Mouse (Mus musculus): ENCODE measurements at regions not wholly inside any gene's neighbourhood (a gene's known extent, or its start where the extent isn't known, plus 50 kb on each side); places are given as distances from the start of the nearest gene placed in this dataset.

- H3K36me3 ChIP-seq (ENCODE audit: control insufficient read depth, insufficient read depth, low read length), result no peaks in the 10 kb centered on the region
- no peaks in the 10 kb centered on the region for H3K27me3 ChIP-seq (ENCODE audit: control insufficient read depth, insufficient read depth, low read length)
- H3K4me3 ChIP-seq (ENCODE audit: control insufficient read depth, low read depth, low read length), result no peak overlapping the region
- H3K4me1 ChIP-seq (ENCODE audit: control insufficient read depth, insufficient read depth, low read length), result no peaks in the 10 kb centered on the region
- H3K27ac ChIP-seq (ENCODE audit: control insufficient read depth, insufficient read depth, low read depth, low read length), result no peak overlapping the region
- no peak for TF ChIP-seq POLR2A (IDR thresholded peaks at IDR 0.05; ENCODE audit: control insufficient read depth, low read depth, low read length)
- no peak for TF ChIP-seq CTCF (IDR thresholded peaks at IDR 0.05; ENCODE audit: control insufficient read depth, insufficient read depth, insufficient replicate concordance, low read depth, low read length)
Observed at GRCm38 (mm10) chr11:38886466-38886865, 1650.7 kb upstream of the Tenm2 start.

GRCm38 (mm10) chr11:38861622-38862345 is 1626.0 kb upstream of the Tenm2 start:
- H3K27ac ChIP-seq (ENCODE audit: control insufficient read depth, insufficient read depth, low read depth, low read length), result peak overlapping the region; percentile 7; the same call in 1 of the 2 replicates
- no peaks in the 10 kb centered on the region for H3K36me3 ChIP-seq (ENCODE audit: control insufficient read depth, insufficient read depth, low read length)
- no peak overlapping the region for H3K4me3 ChIP-seq (ENCODE audit: control insufficient read depth, low read depth, low read length)
- H3K27me3 ChIP-seq (ENCODE audit: control insufficient read depth, insufficient read depth, low read length), result no peaks in the 10 kb centered on the region
- no peaks in the 10 kb centered on the region for H3K4me1 ChIP-seq (ENCODE audit: control insufficient read depth, insufficient read depth, low read length)
- TF ChIP-seq CTCF (IDR thresholded peaks at IDR 0.05; ENCODE audit: control insufficient read depth, insufficient read depth, insufficient replicate concordance, low read depth, low read length), result no peak
- no peak for TF ChIP-seq POLR2A (IDR thresholded peaks at IDR 0.05; ENCODE audit: control insufficient read depth, low read depth, low read length)

- Histone ChIP-seq H3K27me3 (ENCODE audit: control insufficient read depth, insufficient read depth, low read length) (no peaks in the 10 kb centered on the region), H3K27ac (ENCODE audit: control insufficient read depth, insufficient read depth, low read depth, low read length) (no peak overlapping the region), H3K4me3 (ENCODE audit: control insufficient read depth, low read depth, low read length) (no peak overlapping the region), H3K4me1 (ENCODE audit: control insufficient read depth, insufficient read depth, low read length) (no peaks in the 10 kb centered on the region), H3K36me3 (ENCODE audit: control insufficient read depth, insufficient read depth, low read length) (no peaks in the 10 kb centered on the region)
- no peak for TF ChIP-seq POLR2A (IDR thresholded peaks at IDR 0.05; ENCODE audit: control insufficient read depth, low read depth, low read length)
- TF ChIP-seq CTCF (IDR thresholded peaks at IDR 0.05; ENCODE audit: control insufficient read depth, insufficient read depth, insufficient replicate concordance, low read depth, low read length), result no peak
Observed at GRCm38 (mm10) chr11:38856645-38857044, 1620.9 kb upstream of the Tenm2 start.

DNA sequence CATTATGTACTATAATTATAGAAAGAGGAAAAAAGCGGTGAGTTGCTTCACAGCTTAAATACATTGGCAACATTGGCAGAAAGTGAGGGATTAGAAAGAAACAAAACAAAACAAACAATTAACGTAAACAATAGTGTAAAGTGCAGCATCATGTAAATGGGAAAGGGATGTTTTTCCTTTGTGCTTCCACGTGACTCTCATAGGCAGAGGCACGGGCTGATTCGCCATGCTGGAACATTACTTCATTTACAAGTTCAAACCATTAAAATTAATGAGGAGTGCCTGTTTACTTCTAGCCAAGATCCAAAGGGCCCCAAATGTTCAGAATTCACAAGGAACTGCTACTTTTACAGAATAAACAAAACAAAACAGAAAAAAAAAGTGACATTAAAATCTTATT is 1593.4 kb upstream of the Tenm2 start:
- Histone ChIP-seq H3K27ac (ENCODE audit: control insufficient read depth, insufficient read depth, low read depth, low read length) (no peak overlapping the region), H3K4me1 (ENCODE audit: control insufficient read depth, insufficient read depth, low read length) (no peaks in the 10 kb centered on the region), H3K4me3 (ENCODE audit: control insufficient read depth, low read depth, low read length) (no peak overlapping the region), H3K36me3 (ENCODE audit: control insufficient read depth, insufficient read depth, low read length) (no peaks in the 10 kb centered on the region), H3K27me3 (ENCODE audit: control insufficient read depth, insufficient read depth, low read length) (no peaks in the 10 kb centered on the region)
- no peak for TF ChIP-seq CTCF (IDR thresholded peaks at IDR 0.05; ENCODE audit: control insufficient read depth, insufficient read depth, insufficient replicate concordance, low read depth, low read length)
- TF ChIP-seq POLR2A (IDR thresholded peaks at IDR 0.05; ENCODE audit: control insufficient read depth, low read depth, low read length), result no peak

- no peaks in the 10 kb centered on the region for H3K4me1 ChIP-seq (ENCODE audit: control insufficient read depth, insufficient read depth, low read length)
- H3K27ac ChIP-seq (ENCODE audit: control insufficient read depth, insufficient read depth, low read depth, low read length), result no peak overlapping the region
- TF ChIP-seq CTCF (IDR thresholded peaks at IDR 0.05; ENCODE audit: control insufficient read depth, insufficient read depth, insufficient replicate concordance, low read depth, low read length), result no peak
- TF ChIP-seq POLR2A (IDR thresholded peaks at IDR 0.05; ENCODE audit: control insufficient read depth, low read depth, low read length), result no peak
- H3K4me3 ChIP-seq (ENCODE audit: control insufficient read depth, low read depth, low read length), result no peak overlapping the region
- no peaks in the 10 kb centered on the region for H3K36me3 ChIP-seq (ENCODE audit: control insufficient read depth, insufficient read depth, low read length)
- H3K27me3 ChIP-seq (ENCODE audit: control insufficient read depth, insufficient read depth, low read length), result no peaks in the 10 kb centered on the region
Observed at GRCm38 (mm10) chr11:38828375-38828774, 1592.6 kb upstream of the Tenm2 start.

DNA sequence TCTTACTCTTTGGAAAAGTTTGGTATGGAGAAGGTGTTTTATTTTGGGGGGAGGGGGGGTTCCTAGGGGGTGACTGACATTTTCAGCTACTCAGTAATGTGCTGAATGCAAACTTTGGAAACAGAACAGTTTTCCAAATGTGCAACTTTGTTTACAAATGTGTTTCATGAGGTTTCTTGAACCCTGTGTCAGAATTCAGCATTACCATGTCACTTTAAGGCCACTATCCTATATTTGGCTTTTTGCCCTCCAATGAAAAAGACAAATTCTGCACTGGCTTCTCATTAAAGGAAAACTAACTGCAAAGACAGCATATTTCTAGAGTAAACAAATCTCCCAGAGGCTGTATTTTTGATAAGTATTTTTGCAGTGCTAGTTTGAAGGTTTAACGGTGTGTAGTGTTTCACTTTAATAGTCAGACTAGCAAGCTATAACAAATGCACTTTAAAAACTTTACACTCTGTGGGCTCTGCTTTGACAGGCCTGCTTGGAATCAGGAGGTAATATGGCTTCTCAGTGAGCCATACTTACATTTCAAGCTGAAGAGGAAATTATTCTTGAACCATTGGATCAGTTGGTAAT is 1589.5 kb upstream of the Tenm2 start:
- Histone ChIP-seq H3K27me3 (ENCODE audit: control insufficient read depth, insufficient read depth, low read length) (no peaks in the 10 kb centered on the region), H3K4me1 (ENCODE audit: control insufficient read depth, insufficient read depth, low read length) (no peaks in the 10 kb centered on the region), H3K36me3 (ENCODE audit: control insufficient read depth, insufficient read depth, low read length) (no peaks in the 10 kb centered on the region), H3K4me3 (ENCODE audit: control insufficient read depth, low read depth, low read length) (no peak overlapping the region), H3K27ac (ENCODE audit: control insufficient read depth, insufficient read depth, low read depth, low read length) (no peak overlapping the region)
- TF ChIP-seq POLR2A (IDR thresholded peaks at IDR 0.05; ENCODE audit: control insufficient read depth, low read depth, low read length), result no peak
- TF ChIP-seq CTCF (IDR thresholded peaks at IDR 0.05; ENCODE audit: control insufficient read depth, insufficient read depth, insufficient replicate concordance, low read depth, low read length), result no peak

DNA sequence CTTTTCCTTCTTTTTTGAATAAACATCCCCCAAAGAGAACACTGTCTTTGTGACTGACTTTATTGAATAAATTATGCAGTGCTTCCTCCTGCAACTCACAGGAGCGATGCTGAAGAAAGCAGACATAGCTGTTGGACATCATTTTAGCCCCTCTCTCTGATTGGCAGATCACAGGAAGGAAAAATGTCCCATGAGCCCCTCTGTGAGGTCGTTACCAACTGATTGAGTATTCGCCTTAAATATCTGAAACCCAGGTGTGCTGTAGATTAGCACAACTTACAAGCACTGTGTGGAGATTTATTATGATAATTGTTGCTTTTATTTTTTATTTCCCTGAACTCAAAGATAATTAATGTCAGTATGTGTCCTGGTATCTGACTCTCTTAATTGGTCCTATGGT is 1582.4 kb upstream of the Tenm2 start:
- no peaks in the 10 kb centered on the region for H3K27me3 ChIP-seq (ENCODE audit: control insufficient read depth, insufficient read depth, low read length)
- no peaks in the 10 kb centered on the region for H3K4me1 ChIP-seq (ENCODE audit: control insufficient read depth, insufficient read depth, low read length)
- TF ChIP-seq CTCF (IDR thresholded peaks at IDR 0.05; ENCODE audit: control insufficient read depth, insufficient read depth, insufficient replicate concordance, low read depth, low read length), result no peak
- no peak for TF ChIP-seq POLR2A (IDR thresholded peaks at IDR 0.05; ENCODE audit: control insufficient read depth, low read depth, low read length)
- H3K27ac ChIP-seq (ENCODE audit: control insufficient read depth, insufficient read depth, low read depth, low read length), result no peak overlapping the region
- H3K36me3 ChIP-seq (ENCODE audit: control insufficient read depth, insufficient read depth, low read length), result no peaks in the 10 kb centered on the region
- H3K4me3 ChIP-seq (ENCODE audit: control insufficient read depth, low read depth, low read length), result no peak overlapping the region

All from testis, adult 2 months (tissue).